ENCODE assay signal across 9 mouse cellular contexts in genomic region chr10:34485079-34485478, GRCm38 (mm10). TPM values are rescaled to one million over a fixed set of nuclear protein-coding genes. Genes with fewer than 3 reads are reported as not detected.
DNase-seq lines count a peak whose midpoint lies in the region; ATAC-seq and TF ChIP-seq lines count a peak whose summit lies in the region.
"Had no signal": no experiment of that assay in that cellular context is flagged by ENCODE, and none has a peak within 500 bp of the region (broad histone marks: within the 10 kb centered on the region; RNA-seq: fewer than 3 reads in every experiment).

No protein-coding gene starts in this region.

- peak; percentile 42 for TF ChIP-seq CTCF in heart, adult 2 months (IDR thresholded peaks at IDR 0.05)

- no peaks in the 10 kb centered on the region for H3K27me3 ChIP-seq in heart, adult 2 months (ENCODE audit: control insufficient read depth, insufficient read depth, low read length)
- H3K27me3 ChIP-seq in intestine, embryonic 14.5 days (replicated peaks; ENCODE audit: control insufficient read depth, insufficient read depth, low read length), result no peaks in the 10 kb centered on the region
- H3K27me3 ChIP-seq in lung, embryonic 15.5 days, result no peaks in the 10 kb centered on the region

- H3K36me3 ChIP-seq in heart, adult 2 months (ENCODE audit: control insufficient read depth, insufficient read depth, low read length), result no peaks in the 10 kb centered on the region
- no peaks in the 10 kb centered on the region for H3K36me3 ChIP-seq in intestine, embryonic 14.5 days (ENCODE audit: control insufficient read depth, insufficient read depth, low read length)
- H3K36me3 ChIP-seq in lung, embryonic 15.5 days, result no peaks in the 10 kb centered on the region
- H3K36me3 ChIP-seq: G1E had no signal

- no peaks in the 10 kb centered on the region for H3K9me3 ChIP-seq in intestine, embryonic 14.5 days (ENCODE audit: control insufficient read depth, low read length)
- H3K9me3 ChIP-seq in lung, embryonic 15.5 days, result no peaks in the 10 kb centered on the region
- H3K9me3 ChIP-seq: G1E had no signal

- TF ChIP-seq EP300 in heart, adult 2 months (IDR thresholded peaks at IDR 0.05; ENCODE audit: insufficient read depth, low read depth, low read length), result no peak

- no peak for DNase-seq in heart, adult 2 months
- no peak for DNase-seq in heart, adult 9 months (ENCODE audit: low spot score in 2 of 2)
- peak; percentile 63 for DNase-seq in R1 (ENCODE audit: low read depth, low spot score)
- DNase-seq in intestine, embryonic 14.5 days (ENCODE audit: low spot score), result peak; percentile 71
- no peak for DNase-seq in left cerebral cortex, adult 8-10 months (ENCODE audit: low spot score in 2 of 2)
- DNase-seq in cerebellum, postnatal 25 days, result no peak
- no peak for DNase-seq in thymus, postnatal 14 days

- H3K4me1 ChIP-seq in heart, adult 2 months (ENCODE audit: control insufficient read depth, insufficient read depth, low read length), result no peaks in the 10 kb centered on the region
- H3K4me1 ChIP-seq in intestine, embryonic 14.5 days (replicated peaks; ENCODE audit: control insufficient read depth, insufficient read depth, low read length), result no peaks in the 10 kb centered on the region; the same call in 1 of the 2 replicates
- no peaks in the 10 kb centered on the region for H3K4me1 ChIP-seq in lung, embryonic 15.5 days

- H3K4me3 ChIP-seq in heart, adult 2 months, result no peak overlapping the region
- peak overlapping the region; percentile 47 for H3K4me3 ChIP-seq in intestine, embryonic 14.5 days (ENCODE audit: low read depth, low read length)
- peak overlapping the region; percentile 44 for H3K4me3 ChIP-seq in lung, embryonic 15.5 days

- TF ChIP-seq POLR2A in heart, adult 2 months (IDR thresholded peaks at IDR 0.05; ENCODE audit: insufficient read depth, low read depth, low read length), result no peak

- intact Hi-C loops in heart, adult 2 months (cut with DNase I), result no loop called here

- H3K4me2 ChIP-seq in intestine, embryonic 14.5 days (ENCODE audit: low read length), result peak overlapping the region; percentile 53
- H3K4me2 ChIP-seq in lung, embryonic 15.5 days, result peak overlapping the region; percentile 52

- H3K27ac ChIP-seq in heart, adult 2 months, result no peak overlapping the region
- no peak overlapping the region for H3K27ac ChIP-seq in intestine, embryonic 14.5 days (ENCODE audit: low read depth)
- H3K27ac ChIP-seq in lung, embryonic 15.5 days, result no peak overlapping the region

- no peaks in the 10 kb centered on the region for H3K79me2 ChIP-seq in heart, adult 2 months (replicated peaks; ENCODE audit: control insufficient read depth, insufficient read depth, low read length)

- 0 out of 2 replicates have a peak, but pooled peaks have one; percentile 41 for ATAC-seq in intestine, embryonic 14.5 days (replicated peaks; ENCODE audit: low FRiP score, low TSS enrichment, low read depth)
- ATAC-seq in lung, embryonic 15.5 days (ENCODE audit: borderline replicate concordance, extremely low read depth, low FRiP score, low TSS enrichment), result no peak

- H3K9ac ChIP-seq in heart, adult 2 months (ENCODE audit: low read depth, low read length), result no peak overlapping the region
- H3K9ac ChIP-seq in intestine, embryonic 14.5 days (ENCODE audit: low read length), result no peak overlapping the region; the same call in 1 of the 2 replicates
- H3K9ac ChIP-seq in lung, embryonic 15.5 days, result no peak overlapping the region

- WGBS in heart, adult 2 months, result 71% methylated on average over 4 of the region's 4 CpGs
- WGBS in intestine, embryonic 14.5 days, result 58% methylated on average over 4 of the region's 4 CpGs
- 67% methylated on average over 4 of the region's 4 CpGs for WGBS in lung, embryonic 15.5 days

RNA-seq across cellular contexts. Expression of gene Frk, which starts 1.9 kb away (rescaled TPM):
- 1 to 10 TPM; 1.9 to 2.0 TPM for total RNA-seq in heart, adult 2 months (2021)
- 0.70 and 0.85 TPM in 2 replicates for polyA plus RNA-seq in heart, adult 2 months (2012; rRNA removed)
- 18.5 and 19.8 TPM in 2 replicates for polyA plus RNA-seq in intestine, embryonic 14.5 days (2014; fragmentation: Nextera tagmentation; extraction: Ambion mirVana)
- polyA plus RNA-seq in lung, embryonic 15.5 days (2015; fragmentation: Nextera tagmentation; extraction: Ambion mirVana), result 9.9 and 10.2 TPM in 2 replicates
- total RNA-seq in left cerebral cortex, adult 8-10 months (2022), result 1 to 10 TPM in 1 of 4 experiments, under 1 TPM in 3; 0.30 to 2.6 (median 0.63) TPM
- total RNA-seq: G1E had no signal
- polyA plus RNA-seq: G1E had no signal

Comparison
In these comparisons a context has a peak if more than half of its experiments do, and no peak if none do; other contexts are left out.
1. DNase-seq: peak in R1 (single experiment) and intestine, embryonic 14.5 days (single experiment); none in heart, adult 2 months (0 of 2), heart, adult 9 months (0 of 2), left cerebral cortex, adult 8-10 months (0 of 2), cerebellum, postnatal 25 days (0 of 2) and thymus, postnatal 14 days (single experiment).